Mouse (Mus musculus) right cerebral cortex, postnatal 25 days (tissue): ENCODE data around the gene Rec114.

ENCODE experiments used
- DNase-seq: peaks from one replicate; pipeline ENCODE4 v3.0.0; 2022

The Rec114 gene

DNA sequence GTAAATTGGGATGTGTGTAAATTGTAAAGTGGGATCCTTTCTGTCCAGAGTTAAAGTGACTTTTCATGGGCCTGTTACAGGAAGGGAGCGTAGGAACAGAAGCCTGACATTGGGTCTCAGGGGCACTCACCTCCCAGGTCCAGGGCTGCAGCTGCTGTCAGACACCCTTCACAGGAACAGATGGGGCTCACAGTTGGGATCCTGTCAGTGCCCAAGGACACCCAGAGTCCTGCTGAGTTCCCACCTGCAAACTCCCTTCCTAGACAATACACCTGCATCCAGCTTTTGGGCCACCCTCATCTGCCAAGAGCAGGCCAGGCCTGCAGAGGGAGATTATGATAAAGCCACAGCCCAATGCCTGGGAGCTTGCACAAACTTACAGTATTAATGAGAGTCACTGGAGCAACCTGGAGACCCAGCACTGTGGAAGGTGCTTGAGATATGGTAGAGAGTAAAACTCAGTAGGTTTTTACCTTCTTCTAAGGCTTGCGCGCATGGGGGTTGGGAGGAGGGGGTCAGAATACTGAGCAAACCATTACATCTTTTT is at the start of gene Rec114:
TSS of gene Rec114 (minus strand) at position 263 of the 547 bp plus-strand sequence.
- no peak for DNase-seq

DNA sequence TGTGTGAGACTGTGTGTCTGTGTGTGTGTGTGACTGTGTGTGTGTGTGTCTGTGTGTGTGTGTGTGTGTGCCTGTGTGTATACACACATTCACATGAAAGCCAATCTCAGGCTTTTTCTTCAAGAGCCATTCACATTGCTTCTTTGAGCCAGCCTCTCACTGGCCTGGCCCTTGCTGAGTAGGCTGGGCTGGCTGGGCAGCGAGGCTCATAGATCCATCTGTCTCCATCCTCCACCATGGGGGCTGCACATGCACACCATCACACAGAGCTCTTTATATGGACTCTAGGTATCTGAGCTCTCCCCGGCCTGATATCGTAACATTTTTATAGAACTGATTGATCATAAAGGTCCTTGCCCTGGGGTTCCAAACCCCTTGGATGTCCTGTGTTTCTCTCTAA is 45.7 kb upstream of the Rec114 start:
- no peak for DNase-seq

DNA sequence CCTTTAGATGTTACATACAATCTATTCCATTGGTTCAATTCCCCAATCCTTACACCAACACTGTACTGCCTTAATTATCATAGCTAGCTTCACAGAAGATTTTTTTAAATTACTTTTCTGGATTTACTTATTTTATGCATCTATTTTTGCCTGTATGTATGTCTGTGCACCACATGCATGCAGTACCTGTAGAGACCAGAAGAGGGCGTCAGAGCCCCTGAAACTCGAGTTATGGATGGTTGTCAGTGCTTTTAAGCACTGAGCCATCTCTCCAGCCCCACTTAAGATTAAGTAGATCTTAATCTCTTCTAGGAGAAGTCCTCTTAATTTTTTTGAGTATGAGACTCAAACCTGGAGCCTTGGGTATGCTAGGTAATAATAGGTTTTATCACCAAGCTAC is 31.6 kb upstream of the Rec114 start:
- DNase-seq: no peak

DNA sequence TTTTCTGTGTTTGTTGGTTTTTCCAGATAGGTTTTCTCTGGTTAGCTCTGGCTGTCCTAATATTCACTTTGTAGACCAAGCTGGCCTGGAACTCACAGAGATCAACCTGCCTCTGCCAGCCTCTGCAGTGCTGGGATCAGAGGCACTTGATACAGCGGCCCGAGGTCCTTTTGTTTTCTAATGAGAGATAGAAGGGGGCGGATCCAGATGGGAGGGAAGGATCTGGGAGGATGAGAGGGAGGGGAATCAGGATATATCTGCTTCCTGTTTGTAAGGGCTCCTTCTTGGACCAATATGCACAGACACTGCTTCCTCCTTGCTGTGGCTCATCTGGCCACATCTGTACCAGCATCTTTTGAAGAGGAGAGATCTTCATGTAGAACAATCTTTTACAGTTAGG is 31.0 kb upstream of the Rec114 start:
- DNase-seq: no peak

DNA sequence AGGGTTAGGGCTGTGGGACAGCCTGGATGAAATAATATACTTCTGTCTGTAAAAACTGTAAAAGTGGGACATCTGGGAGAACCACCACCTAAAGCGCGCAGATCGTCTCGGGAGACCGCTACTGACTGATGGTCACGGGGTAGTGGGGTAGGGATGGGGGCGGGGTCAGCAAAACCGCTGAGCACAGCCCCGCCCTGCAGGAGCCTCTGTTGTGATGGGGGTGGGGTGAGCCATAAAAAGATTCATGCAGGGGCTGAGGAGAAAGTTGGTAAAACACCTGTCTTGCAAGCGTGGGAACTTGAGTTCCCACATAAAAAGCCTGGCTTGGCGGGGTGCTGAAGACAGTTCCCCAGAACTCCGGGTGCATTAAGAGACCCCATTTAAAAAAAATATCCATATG is 26.2 kb upstream of the Rec114 start:
- DNase-seq: no peak

DNA sequence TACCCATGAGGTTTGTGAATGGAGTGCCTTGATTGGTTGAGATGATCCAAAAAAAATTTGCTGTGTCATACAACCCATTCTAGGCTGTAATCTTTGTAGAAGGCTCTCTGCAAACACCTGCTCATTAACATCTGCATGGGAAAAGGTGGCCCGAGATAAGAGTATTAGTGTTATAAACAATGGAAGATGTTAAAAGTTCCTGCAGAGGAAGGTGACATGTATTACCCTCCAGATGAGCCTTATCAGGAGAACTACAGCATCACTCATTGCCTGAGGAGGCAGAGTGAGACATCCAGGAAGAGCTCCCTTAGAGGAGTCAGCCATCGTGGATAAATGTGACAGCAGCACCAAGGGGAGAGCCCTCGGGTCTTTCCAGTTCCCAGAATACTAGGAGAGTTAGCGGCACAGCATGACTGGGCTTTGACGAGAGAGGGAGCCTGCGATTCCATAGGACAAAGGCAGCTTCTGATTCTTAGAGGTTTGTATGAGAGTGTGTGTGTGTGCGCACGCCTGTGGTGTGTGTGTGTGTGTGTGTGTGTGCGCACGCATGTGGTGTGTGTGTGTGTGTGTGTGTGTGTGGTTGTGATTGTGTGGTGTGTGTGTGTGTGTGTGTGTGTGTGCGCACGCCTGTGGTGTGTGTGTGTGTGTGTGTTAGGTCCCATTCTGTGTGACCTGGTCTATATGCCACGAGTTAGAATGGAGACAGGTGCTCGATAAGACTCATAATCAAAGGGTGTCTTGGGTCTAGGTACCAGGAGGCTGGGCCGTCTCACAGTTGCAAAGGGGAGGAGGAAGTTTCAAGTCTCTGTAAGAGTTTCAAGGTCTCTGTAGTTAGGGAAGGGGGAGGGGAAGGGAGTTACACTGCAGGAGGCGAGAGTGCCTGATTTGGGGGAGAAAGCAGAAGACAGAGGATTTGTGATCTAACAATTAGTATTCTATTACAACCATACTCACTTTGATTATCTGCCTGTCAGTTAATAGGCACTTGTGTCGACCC is 23.5 kb upstream of the Rec114 start:
- no peak for DNase-seq

DNA sequence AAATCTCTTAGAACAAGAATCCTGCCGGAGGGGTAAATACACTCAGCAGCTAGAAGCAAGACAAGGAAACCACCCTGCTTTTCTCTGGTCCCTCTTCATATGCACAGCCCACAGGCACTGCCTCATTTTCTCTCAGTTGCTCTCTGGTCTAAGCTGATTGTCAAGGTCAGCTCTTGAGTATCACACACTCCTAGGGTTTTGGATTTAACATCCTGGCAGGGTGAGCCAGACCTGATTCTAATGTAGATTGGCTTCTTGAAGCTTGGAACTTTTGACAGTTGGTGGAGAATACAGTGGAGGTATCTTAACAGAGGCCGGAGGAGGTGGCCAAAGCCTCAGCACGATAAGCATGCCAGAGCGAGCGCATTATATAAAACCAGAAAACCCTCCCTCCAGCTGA is 20.6 kb upstream of the Rec114 start:
- no peak for DNase-seq

DNA sequence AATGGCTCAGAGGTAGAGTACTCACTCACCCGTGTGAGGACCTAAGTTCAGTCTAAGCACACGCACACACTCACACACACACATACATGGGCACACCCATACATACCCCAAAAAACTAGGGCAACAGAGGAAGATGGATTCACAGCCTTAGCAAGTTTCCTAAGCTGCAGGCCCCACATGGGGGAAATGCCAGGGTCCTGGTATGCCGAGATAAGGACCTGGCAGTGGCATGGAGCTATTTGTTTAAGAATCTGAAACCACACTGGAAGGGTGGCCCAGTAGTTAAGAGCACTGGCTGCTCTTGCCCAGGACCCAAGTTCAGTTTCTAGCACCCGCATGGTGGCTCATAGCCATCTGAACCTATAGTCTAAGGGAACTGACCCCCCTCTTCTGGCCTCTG is 19.4 kb upstream of the Rec114 start:
- DNase-seq: no peak

DNA sequence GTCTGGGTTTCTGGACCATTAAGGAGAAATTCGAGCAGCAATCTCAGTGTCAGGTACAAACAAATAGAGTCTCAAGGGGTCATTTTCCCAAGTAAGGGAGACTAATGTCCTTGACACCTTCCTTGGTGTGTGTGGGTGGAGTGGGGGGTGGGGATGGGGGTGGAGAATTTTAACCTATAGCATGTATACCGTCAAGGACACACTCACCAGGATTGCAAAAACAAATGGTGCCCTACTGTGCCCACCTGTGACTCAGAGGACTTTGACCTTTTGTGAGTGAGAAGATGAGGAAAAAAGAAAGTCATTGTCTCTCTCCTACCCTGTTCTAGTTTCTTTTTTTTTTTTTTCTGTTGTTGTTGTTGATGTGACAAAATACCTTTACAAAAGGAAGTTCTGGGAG is 18.3 kb upstream of the Rec114 start:
- no peak for DNase-seq

DNA sequence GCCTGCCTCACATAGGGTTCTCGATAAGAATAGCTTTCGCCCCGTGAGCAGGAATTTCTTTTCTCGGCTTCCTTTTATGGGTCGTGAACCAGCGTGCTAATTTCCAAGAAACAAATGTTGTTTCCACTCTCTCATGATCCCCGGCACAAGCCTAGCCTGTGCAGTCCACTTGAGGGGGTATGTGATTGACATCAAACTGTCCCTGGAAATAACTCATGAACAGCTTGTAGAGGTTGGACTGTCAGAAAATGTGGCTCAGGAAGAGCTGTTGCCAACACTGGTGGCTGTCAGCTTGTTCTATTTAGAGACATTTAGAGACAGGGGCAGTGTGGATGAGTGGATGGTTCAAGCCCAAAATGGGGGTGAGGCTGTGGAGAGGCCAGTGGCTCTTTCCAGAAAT is 15.0 kb upstream of the Rec114 start:
- no peak for DNase-seq

DNA sequence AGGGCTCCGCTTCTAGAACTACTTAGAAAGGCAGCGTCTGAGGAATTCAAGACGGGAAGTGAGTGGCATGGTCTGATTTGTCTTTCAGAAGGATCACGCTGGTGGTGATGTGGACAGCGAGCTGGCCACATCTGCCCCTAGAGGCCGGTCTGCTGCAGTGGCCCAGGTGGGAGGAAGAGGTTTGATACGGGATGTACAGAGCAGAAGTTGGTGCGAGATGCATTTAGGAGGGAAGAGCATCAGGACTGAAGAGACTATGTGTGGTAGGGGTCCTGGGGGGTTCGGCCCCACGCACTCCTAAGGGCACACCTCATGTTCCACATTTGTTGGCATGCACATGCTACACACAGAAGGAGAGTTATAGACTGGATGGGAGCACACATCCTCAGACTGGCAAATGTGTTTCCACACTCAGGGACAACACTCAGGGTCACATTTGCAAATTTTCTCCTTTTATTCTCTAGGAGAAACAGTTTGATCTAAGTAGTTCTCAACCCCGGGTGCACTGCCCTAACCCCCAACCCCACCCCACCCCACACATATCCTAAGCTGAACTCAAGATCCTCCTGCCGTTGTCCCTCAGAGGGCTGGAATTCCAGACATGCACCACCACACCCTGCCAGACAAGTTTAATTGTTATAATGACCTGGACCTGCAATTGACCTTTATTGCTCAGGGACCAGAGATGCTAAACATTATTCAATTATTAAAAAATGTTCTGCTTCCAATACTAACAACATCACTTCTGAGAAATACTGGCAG is 12.8 kb upstream of the Rec114 start:
- DNase-seq: no peak

DNA sequence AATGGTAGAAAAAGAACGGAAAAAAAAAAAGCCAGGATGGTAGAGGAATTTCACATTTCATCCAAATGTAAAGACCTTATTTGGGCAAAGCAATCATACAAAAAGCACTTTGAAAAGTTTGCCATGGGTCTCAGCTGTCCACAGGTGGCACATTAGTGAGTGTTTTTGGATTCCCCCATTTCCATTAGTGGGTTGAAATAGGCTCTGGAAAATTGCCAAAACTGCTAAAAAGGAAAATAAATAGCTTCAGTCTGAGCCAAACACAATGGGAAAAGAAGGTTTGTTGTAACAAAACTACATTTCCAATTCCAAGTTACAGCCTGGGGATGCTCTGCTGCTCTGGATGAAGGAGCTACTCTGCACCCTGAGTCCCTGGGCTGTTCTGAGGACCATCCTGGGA is 9.8 kb upstream of the Rec114 start:
- DNase-seq: no peak

DNA sequence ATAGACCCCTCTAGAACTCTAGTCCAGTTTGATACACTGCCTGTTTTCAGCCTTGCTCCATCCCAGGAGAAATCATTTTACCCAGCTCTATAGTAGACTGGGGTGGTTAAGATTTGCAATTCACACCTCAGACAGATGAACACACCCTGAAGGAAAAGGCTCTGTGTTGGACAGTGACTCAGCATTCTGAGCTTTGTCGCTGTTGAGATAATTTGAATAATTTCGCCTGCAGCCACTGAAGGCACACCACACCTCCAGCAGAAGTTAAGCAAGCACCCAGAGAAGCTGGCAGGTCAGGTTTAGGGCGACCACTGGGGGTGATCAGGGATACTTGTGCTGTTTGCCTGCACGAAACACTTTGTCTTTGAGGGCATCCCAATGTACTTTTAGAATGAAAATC is 4.4 kb upstream of the Rec114 start:
- DNase-seq: no peak

DNA sequence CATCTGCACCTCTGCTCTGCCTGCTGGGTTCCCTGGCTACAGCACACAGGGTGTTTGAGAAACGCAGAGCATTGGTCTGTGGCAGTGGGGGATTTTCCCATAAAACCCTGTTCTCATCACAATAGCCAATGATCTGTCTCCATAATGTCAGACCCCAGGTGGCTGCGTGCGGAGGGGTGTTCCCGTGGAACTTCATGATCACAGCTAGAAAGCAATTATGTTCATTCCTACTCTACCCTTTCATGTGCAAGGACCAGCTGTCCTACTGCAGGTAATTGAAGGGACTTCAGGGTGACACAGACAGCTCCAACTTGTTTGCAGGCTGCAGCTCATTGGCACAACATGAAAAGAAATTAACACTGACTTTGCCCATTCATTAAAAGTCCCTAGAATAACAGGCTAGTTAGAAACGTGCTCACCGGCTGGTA is 3.6 kb upstream of the Rec114 start:
- DNase-seq: no peak

DNA sequence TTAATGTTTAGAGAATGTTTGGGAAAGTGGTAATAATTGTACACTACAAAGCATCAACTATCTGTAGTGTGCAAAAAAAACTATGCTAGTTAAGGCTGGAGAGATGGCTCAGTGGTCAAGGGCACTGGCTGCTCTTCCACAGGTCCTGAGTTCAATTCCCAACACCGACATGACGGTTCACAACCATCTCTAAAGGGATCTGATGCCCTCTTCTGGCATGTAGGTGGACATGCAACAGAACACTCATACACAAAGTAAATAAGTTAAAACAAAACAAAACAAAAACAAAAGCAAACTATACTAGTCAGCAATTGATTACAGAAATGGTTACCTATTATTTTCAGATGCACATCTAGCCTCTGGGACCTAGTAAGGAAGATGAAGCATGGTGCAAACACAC is 1.1 kb downstream of the Rec114 start:
- no peak for DNase-seq

DNA sequence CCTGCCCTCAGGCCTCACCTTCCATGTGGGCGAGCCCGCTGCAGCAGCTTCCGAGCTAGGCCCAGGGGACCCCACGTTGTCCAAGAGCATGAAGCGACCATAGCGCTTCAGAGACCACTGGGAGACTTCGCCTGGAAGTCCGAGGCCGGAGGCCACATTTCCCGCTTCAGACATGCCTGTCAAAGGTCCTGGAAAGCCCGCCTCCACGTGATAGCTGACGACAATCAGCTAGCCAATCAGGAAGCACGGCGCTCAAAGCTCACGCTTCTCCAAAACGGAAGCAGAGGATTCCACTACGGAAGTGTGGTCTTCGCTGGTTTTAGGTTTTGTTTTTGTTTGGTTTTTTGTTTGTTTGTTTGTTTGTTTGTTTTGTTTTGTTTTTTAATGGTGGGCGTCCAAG is 2.4 kb downstream of the Rec114 start:
- no peak for DNase-seq

DNA sequence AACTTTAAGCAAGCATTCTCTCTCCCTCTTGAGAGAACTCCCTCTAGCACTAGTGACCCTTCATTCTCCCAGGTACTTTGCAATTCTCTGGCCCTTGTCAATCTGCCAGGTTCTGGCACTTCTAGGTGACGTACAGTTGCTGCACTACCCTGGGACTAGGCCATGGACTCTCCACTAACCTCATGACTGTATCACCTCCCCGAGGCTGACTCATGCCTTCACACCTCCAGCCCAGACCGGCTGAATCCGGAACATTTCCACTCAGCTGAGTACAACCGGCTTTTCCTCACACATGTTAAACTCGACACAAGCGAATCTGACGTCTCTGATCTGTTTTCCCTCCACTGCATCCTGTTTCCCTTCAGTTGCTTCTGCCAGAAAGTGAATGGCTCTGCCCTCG is 4.0 kb downstream of the Rec114 start:
- no peak for DNase-seq

DNA sequence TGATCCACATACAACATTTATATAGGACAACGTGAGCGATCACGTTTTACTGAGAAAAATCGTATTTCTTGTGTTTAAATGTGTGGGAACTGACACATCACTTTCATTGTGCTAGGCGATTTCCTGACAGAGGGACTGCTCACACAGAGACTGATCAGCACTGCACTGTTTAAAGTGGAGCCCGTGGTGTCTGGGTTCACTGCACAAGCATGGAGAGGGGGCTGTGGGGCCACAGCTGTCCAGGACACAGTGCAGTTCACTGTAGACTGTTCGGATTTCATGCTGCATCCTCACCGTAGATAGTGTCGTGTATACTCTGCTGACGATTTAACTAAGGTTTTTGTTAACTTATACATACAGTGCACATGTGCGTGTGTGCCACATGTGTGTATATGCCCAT is 20.6 kb downstream of the Rec114 start:
- DNase-seq: no peak

DNA sequence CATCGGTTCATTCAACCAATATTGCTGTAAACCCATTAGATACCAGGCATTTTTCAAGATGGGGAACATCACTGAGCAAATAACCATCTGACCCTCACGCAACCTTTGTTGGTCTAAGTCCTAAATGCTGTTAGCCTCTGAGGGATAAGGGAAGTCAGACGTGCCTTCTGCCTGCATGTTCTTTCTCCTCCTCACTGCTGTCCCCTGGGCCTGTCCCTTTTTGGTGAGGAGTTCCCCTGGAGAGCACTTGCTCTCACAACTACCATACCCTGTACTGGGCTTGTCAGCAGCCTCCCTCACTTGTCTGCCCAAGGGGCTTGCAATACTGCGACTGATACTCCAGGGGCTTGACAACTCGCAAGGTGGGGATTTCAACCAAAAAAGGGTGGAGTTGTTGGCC is 21.6 kb downstream of the Rec114 start:
- DNase-seq: no peak

DNA sequence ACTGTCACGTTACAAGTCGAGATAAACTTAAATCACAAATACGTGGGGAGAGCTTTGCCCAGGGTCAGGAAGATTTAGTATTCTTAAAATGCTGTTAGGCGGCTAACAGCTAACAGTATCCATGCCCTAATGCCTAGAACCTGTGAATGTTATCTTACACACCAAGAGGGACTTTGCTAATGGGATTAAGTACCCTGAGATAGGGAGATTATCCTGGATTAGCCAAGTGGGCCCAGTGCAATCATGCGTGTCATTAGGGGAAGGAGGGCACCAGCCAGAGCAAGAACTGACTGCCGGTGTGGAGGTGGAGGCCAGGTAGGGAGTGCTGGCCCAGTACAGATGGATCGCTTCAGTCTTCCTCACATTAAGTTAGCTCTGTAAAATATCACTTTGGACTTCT is 22.7 kb downstream of the Rec114 start:
- no peak for DNase-seq

DNA sequence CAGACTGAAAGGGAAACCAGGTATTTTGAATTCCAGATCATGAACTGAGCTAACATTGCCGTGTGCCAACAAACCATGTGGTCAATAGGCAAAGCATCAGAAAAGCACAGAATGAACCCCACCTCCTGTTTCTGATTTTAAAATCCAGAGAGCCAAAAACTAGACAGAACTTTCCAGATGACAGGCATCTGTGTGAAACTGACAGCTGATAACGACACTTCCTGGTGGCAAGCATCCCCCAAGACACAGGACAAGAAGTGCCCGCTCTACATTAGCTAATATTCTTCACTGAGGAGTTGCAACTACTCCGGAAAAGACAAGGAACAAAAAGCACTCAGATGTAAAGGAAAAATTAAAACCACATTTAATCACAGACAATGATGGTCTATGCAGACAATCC is 23.6 kb downstream of the Rec114 start:
- no peak for DNase-seq

DNA sequence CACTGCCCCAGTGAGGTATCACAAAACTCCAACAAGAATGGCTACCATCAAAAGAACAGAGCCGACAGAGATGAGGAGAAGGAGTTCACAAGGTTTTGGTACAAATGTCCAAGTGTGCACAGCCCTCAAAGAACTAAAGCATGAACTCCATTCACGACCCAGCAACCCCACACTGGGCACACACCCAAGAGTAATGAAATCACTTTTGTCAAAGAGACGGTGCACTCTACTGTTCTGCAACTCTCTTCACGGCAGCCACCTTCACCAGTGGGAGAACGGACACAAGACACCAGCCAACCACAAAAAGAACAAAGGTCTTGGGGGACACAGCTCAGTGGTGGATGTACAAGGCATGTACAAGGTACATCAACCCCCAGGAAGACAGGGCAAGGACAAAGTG is 24.3 kb downstream of the Rec114 start:
- no peak for DNase-seq

DNA sequence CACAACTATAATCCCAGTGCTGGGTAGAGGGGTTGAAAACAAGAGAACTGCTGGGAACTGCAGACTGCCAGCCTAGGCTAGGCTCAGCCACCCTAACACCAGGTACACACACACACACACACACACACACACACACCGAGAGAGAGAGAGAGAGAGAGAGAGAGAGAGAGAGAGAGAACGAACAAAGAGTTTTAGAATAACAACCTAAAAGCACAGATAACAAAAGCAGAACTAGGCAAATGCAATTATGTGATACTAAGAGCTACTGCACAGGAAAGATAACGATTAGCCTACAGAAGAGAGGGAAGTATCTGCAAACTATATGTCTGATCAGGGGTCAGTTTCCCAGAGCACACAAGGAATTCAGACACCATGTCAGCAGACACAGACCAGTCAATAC is 24.8 kb downstream of the Rec114 start:
- DNase-seq: no peak

DNA sequence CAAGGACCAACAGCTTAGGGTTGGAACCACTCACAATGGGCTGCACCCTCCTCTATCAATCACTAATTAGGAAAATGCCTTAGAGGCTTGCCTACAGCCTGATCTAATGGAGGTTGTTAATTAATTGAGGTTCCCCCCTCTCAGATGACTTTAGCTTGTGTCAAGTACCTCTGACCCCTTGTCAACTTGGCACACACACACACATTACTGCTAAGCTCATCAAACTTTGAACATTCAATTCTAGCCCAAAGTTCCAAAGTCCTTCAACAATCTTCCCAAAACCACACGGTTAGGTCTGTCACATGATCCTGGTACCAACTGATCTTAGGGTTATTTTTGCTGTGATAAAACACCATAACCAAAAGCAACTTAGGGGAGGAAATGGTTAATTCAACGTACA is 26.9 kb downstream of the Rec114 start:
- DNase-seq: no peak
